Mouse (Mus musculus): ENCODE data around the gene Kcna5.

Gene Kcna5

GRCm38 (mm10) chr6:126535208-126535910 is at the start of gene Kcna5:
Gene Kcna5 (minus strand): TSS chr6:126535412.
- DNase-seq (ENCODE audit: low spot score), result no peak

GRCm38 (mm10) chr6:126583075-126583474 is 47.9 kb upstream of the Kcna5 start:
- no peak for DNase-seq (ENCODE audit: low spot score)

- DNase-seq (ENCODE audit: low spot score), result no peak
These were observed 46.4 kb upstream of the Kcna5 start for GRCm38 (mm10) chr6:126581632-126582031.

GRCm38 (mm10) chr6:126580571-126580970 is 45.4 kb upstream of the Kcna5 start:
- DNase-seq (ENCODE audit: low spot score), result no peak

DNA sequence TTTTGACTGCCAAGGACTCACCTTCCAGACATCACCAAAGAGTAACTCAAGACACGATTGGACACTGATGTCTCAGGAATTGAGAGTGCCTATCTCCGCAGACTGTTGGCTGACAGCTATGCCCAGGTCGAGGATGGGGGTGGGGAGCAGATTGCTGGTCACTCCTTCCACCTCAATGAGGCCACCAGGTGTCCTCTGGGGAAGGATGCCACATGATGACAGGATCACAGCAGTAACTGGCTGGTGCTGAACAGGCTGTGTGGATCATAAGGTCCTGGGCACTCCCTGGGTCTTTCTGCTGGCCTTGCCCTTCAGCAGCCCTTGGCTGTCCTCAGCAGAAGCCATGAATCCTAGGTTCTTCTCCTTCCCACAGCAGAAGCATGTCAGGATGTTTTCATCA is 42.2 kb upstream of the Kcna5 start:
- no peak for DNase-seq (ENCODE audit: low spot score)

DNA sequence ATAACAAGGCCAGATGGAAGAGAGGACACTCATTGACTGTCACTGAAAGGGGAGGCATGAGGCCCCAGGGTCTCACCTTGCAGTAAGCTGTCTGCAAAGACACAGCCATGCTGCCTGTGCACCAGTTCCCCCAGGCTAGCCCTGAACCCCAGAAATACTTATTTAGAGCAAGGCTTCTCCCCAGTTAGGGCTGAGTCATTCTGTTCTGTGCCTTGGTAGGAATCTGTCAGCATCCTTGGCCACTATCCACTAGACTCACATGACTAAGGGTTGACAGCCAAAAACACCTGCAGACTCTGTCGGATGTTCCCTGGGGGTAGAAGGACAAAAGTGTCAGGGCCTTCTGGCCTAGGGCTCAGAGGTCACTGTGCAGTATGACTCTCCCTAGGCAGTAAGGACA is 41.4 kb upstream of the Kcna5 start:
- no peak for DNase-seq (ENCODE audit: low spot score)

DNA sequence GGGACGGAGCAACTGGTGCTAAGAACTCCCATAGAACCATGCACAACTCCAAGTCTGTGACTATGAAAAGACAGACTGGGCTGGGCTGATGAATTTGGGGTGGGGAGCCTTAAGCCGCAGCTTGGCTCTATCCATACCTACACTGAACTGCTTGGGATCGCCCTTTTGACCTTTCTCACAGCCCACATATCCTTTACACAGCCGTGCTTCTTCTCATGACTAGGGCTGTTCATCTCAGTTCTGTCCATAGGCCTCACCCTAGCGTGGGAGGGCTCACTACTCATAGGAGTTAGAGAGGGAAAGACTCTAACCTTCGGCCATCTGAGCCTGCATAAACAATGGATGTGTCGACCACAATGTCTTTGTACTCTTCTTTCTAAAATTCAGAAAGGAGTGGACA is 39.6 kb upstream of the Kcna5 start:
- no peak for DNase-seq (ENCODE audit: low spot score)

- DNase-seq (ENCODE audit: low spot score), result no peak
These were observed 37.8 kb upstream of the Kcna5 start for GRCm38 (mm10) chr6:126573021-126573420.

DNA sequence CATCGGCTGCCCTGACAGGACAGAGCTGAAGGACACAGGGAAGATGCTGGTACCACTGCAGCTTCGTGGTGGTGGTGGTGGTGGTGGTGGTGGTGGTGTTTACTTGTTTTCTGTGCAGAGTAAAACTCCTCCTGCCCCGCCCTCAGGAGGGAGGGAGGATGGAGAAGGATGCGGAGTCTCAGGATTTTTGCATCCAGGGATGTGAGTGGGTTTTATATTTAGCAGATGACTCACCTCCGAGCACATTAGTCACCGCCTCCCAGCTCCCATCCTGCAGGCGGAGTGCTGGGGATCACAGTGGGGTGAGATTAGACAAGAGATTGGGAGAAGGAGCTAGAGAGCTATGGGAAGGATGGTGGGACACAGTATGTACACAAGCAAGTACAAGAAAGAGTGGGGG is 34.6 kb upstream of the Kcna5 start:
- DNase-seq (ENCODE audit: low spot score), result no peak

- DNase-seq (ENCODE audit: low spot score), result no peak
These were observed 33.0 kb upstream of the Kcna5 start for GRCm38 (mm10) chr6:126568046-126568830.

DNA sequence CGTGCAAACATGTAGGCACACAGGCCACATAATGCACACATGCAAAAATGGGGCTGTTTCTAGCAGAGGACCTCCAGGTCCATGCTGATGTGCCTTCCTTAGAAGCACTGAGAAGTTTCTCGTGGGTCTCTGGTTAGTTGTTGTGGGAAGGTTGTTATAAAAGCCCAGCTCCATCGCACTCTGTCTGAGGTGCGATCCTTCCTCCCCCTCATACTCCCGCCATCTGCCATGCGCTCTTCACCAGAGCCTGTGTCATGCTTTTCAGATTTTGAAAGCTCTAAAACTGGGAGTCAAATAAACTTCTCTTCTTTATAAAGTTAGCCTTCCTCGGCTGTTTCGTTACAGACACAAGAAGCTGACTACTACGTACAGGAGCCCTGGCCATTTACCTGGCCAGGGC is 32.1 kb upstream of the Kcna5 start:
- DNase-seq (ENCODE audit: low spot score), result no peak

GRCm38 (mm10) chr6:126564376-126564775 is 29.2 kb upstream of the Kcna5 start:
- DNase-seq (ENCODE audit: low spot score), result no peak

DNA sequence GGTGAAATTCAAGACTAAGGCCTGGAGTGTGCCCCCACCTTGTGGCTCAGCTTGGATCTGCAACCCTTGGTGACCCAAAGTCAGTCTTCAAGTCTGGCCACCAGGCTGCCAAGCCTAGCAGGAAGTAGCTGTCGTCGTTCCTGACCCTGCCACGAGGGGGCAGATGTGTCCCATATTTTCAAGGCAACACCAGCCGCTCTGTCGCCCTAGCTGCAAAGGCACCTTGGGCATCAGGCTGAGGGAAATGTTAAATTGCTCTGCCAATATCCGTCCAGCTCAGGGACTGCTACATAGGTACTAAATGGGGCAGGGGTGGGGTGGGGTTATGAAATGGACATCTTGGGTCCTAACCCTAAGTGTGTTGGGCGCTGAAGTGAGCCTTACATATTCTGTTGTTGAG is 28.7 kb upstream of the Kcna5 start:
- no peak for DNase-seq (ENCODE audit: low spot score)

GRCm38 (mm10) chr6:126561702-126562101 is 26.5 kb upstream of the Kcna5 start:
- DNase-seq (ENCODE audit: low spot score), result no peak

GRCm38 (mm10) chr6:126560696-126561095 is 25.5 kb upstream of the Kcna5 start:
- DNase-seq (ENCODE audit: low spot score), result no peak

DNA sequence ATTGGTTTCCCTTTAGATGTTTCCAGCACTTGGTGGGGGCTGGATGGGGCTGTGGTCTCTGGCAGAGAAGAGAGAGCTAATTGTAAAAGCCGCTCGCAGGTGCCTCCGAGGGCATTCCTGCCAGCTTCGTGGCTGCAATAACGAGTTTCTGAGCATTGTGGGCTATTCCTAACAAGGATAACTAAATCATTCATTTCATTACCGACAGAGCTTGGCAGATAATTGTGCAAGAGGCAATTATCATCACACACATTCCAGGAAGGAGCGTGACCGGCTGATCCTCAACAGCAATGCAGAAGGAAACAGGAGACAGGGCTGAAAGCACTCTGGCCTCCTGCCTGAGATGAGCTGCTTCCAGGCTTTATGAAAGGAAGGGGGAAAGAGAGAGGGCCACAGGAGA is 24.8 kb upstream of the Kcna5 start:
- no peak for DNase-seq (ENCODE audit: low spot score)

DNA sequence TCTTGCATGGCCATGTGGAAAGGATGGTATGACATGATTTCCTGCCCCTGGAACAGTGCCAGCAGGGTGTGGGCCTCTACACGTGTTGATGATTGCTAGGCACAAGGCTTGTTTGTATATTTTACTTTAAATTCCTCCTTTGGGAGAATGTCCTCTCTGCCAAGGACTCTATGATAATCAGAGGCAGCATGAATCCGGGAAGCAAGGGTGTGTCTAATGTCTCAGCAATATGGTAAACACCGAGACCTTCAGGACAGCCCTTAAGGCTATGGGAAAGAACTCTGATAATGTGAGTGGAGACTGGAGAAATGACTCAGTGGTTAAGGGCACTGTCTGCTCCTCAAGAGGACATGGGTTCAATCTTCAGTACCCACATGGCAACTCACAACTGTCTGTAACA is 23.1 kb upstream of the Kcna5 start:
- DNase-seq (ENCODE audit: low spot score), result no peak

- DNase-seq (ENCODE audit: low spot score), result no peak
These were observed 18.6 kb upstream of the Kcna5 start for GRCm38 (mm10) chr6:126553812-126554211.

GRCm38 (mm10) chr6:126551862-126552395 is 16.7 kb upstream of the Kcna5 start:
- no peak for DNase-seq (ENCODE audit: low spot score)

- no peak for DNase-seq (ENCODE audit: low spot score)
These were observed 9.2 kb upstream of the Kcna5 start for GRCm38 (mm10) chr6:126544107-126545036.

- no peak for DNase-seq (ENCODE audit: low spot score)
These were observed 7.5 kb upstream of the Kcna5 start for GRCm38 (mm10) chr6:126542724-126543123.

DNA sequence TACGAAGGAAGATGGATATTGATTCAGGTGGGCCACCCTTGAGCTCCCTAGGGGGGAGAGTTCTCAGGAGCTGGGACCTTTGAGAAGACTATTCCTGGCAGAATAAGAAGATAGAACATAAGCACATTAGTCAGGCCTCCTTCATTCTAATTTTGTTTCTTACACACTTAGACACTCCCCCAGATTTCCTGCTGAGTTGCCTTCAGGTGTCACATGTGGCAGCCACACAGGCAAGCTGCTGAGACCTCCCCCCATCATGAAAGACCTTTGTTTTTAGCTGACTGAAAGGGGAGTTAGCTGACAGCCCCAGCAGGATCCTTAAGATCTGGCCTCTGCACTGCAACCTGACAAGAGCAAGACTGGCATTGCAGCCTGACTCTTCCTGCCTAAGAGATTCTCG is 2.3 kb upstream of the Kcna5 start:
- DNase-seq (ENCODE audit: low spot score), result no peak
